Mouse (Mus musculus): ENCODE data around the gene Sult5a1. TPM values are rescaled to one million over a fixed set of nuclear protein-coding genes. Genes with fewer than 3 reads are reported as not detected.
"Not testable (repeated sequence)": the region's sequence is repeated elsewhere in the genome, so short reads cannot be mapped to it uniquely, and the experiment has no call there.

Sult5a1 gene
- 4.6 and 5.2 TPM in 2 replicates for polyA plus RNA-seq (2016; fragmentation: Nextera tagmentation; extraction: Ambion mirVana)

DNA sequence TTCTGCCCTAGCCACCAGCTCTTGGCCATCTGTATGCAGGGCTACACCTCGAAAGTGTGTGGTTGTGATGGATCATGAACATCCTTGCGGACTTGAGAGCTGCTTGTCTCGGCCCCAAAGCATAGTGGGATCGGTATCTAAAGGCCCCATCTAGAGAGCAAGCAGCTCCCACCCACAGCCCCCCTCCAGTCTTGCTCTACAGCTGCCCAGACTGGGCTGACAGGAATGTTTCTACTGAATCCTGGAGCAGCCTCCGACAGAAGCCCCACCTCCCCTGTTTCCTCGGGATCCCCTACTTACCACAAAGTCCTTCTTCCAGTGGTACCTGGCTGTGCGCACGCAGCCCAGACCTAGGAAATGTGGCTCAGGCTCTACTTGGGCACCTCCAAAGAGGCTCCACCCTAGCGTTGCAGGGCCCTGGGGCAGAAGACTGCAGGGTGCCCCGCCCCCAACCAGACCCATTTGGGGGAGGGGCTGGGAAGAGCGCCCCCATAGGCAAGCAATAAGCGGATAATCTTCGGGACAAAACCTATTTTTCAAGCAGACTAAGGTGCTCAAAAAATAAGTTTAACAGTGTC is at the start of gene Sult5a1:
TSS of gene Sult5a1 (minus strand) at position 428 of the 578 bp plus-strand sequence.
- H3K27ac ChIP-seq = peak within 1 kb of the TSS; percentile 81
- 30% methylated on average over 13 of the region's 13 CpGs for WGBS

DNA sequence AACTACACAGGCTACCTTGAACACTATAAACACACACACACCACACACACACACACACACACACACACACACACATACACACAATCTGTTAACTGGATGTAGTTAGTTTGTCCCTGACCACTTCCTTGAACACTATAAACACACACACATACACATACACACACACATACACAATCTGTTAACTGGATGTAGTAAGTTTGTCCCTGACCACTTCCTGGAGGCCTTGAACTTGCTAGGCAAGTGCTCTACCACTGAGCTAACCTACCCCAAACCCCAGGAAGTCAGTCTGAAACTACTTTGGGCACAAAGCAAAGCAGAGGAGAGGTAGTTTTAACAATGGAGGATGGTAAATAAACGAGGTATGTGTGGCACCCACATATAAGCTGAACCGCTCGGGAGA is 45.5 kb upstream of the Sult5a1 start:
- Histone ChIP-seq H3K4me1 (no peaks in the 10 kb centered on the region), H3K27ac (no peak overlapping the region), H3K9me3 (replicated peaks) (no peaks in the 10 kb centered on the region), H3K36me3 (peaks cover 50% of the 10 kb centered on the region), H3K4me3 (no peak overlapping the region), H3K27me3 (ENCODE audit: low read depth, poor library complexity, severe bottlenecking) (no peaks in the 10 kb centered on the region)
- 94% methylated on average over 3 of the region's 3 CpGs for WGBS
- no peak for DNase-seq (ENCODE audit: low spot score)

More for the DNA sequence above, at the start of gene Sult5a1:
- Histone ChIP-seq H3K27me3 (ENCODE audit: low read depth, poor library complexity, severe bottlenecking) (no peaks in the 10 kb centered on the region), H3K4me3 (peak within 1 kb of the TSS; percentile 40), H3K36me3 (no peaks in the 10 kb centered on the region), H3K9me3 (replicated peaks) (no peaks in the 10 kb centered on the region), H3K4me1 (peaks cover 27% of the 10 kb centered on the region)
- DNase-seq (ENCODE audit: low spot score) = no peak

DNA sequence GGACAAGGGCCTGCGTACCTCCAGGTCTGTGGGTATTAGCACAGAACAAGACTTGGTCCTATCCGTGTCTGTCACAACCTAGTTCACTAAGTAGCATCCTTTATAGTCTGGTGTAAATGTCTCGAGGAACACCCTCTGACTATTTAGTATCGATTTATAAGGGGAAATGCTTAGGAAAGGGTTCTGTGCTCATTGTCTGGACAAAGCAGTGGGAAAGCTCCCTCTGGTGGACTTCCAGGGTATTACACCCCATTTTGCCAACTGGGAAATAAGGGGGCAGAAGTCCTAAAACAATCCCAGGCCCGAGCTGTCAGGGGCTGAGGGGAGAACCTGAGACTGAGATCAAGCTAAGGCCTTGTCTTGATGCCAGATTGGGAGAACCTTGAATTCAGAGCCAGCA is 44.2 kb upstream of the Sult5a1 start:
- Histone ChIP-seq H3K9me3 (replicated peaks) (no peaks in the 10 kb centered on the region), H3K36me3 (peaks cover 37% of the 10 kb centered on the region), H3K4me3 (no peak overlapping the region), H3K27me3 (ENCODE audit: low read depth, poor library complexity, severe bottlenecking) (no peaks in the 10 kb centered on the region), H3K4me1 (no peaks in the 10 kb centered on the region), H3K27ac (no peak overlapping the region)
- DNase-seq (ENCODE audit: low spot score) = peak; percentile 87
- 32% methylated on average over 5 of the region's 5 CpGs for WGBS

DNA sequence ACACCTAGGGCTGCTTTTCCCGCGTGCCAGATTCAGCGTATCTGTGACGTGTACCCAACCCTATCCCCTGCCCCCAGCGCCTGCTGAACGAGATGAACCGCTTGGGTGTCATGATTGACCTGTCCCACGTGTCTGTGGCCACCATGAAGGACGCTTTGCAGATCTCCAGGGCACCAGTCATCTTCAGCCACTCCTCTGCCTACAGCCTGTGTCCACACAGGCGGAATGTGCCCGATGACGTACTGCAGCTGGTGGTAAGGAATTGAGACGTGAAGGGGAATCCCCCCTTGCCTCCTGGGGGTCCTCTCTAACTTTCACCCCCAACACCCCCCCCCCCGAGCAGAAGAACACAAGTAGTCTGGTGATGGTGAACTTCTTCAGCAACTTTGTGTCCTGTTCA is 41.7 kb upstream of the Sult5a1 start:
- WGBS = 75% methylated on average over 14 of the region's 14 CpGs
- Histone ChIP-seq H3K27ac (no peak overlapping the region), H3K4me3 (no peak overlapping the region), H3K9me3 (replicated peaks) (no peaks in the 10 kb centered on the region), H3K27me3 (ENCODE audit: low read depth, poor library complexity, severe bottlenecking) (no peaks in the 10 kb centered on the region), H3K36me3 (peaks cover 15% of the 10 kb centered on the region), H3K4me1 (no peaks in the 10 kb centered on the region)
- DNase-seq (ENCODE audit: low spot score) = no peak

GRCm38 (mm10) chr8:123197016-123197415 is 38.9 kb upstream of the Sult5a1 start:
- not testable (repeated sequence) for H3K4me3 ChIP-seq; H3K9me3 ChIP-seq (replicated peaks); H3K27me3 ChIP-seq (ENCODE audit: low read depth, poor library complexity, severe bottlenecking); H3K4me1 ChIP-seq; DNase-seq (ENCODE audit: low spot score); H3K36me3 ChIP-seq; H3K27ac ChIP-seq
- 74% methylated on average over 5 of the region's 5 CpGs for WGBS

DNA sequence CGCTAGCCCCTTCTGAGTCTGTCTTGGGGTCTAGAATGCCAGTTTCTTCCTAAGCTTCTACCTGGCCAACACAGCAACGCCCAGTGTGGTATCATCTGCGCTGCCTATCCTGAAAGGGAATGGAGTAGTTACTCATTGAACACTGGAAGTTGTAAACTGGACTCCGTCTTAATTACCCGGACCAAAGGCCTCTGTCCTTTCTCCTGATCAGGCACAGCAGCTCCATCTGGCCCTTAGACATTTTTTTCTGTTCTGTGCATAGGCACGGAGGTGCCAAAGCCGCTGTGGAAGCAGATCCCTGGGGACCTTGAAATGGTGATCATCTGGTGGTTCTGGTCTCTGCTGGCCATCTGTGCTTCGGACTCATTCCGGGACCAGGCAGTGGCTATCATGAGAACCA is 35.7 kb upstream of the Sult5a1 start:
- no peaks in the 10 kb centered on the region for H3K27me3 ChIP-seq (ENCODE audit: low read depth, poor library complexity, severe bottlenecking)
- DNase-seq (ENCODE audit: low spot score) = no peak
- 88% methylated on average over 9 of the region's 9 CpGs for WGBS
- no peak overlapping the region for H3K27ac ChIP-seq
- H3K4me3 ChIP-seq = no peak overlapping the region
- H3K36me3 ChIP-seq = no peaks in the 10 kb centered on the region
- no peaks in the 10 kb centered on the region for H3K9me3 ChIP-seq (replicated peaks)
- H3K4me1 ChIP-seq = peaks cover 11% of the 10 kb centered on the region

GRCm38 (mm10) chr8:123191908-123192307 is 33.8 kb upstream of the Sult5a1 start:
- Histone ChIP-seq H3K27me3 (ENCODE audit: low read depth, poor library complexity, severe bottlenecking) (no peaks in the 10 kb centered on the region), H3K9me3 (replicated peaks) (no peaks in the 10 kb centered on the region), H3K4me3 (no peak overlapping the region), H3K4me1 (peaks cover 28% of the 10 kb centered on the region), H3K27ac (no peak overlapping the region), H3K36me3 (no peaks in the 10 kb centered on the region)
- WGBS = 59% methylated on average over 8 of the region's 8 CpGs
- DNase-seq (ENCODE audit: low spot score) = no peak

- no peaks in the 10 kb centered on the region for H3K9me3 ChIP-seq (replicated peaks)
- H3K36me3 ChIP-seq = no peaks in the 10 kb centered on the region
- H3K4me3 ChIP-seq = no peak overlapping the region
- WGBS = 2% methylated on average over 9 of the region's 9 CpGs
- no peaks in the 10 kb centered on the region for H3K27me3 ChIP-seq (ENCODE audit: low read depth, poor library complexity, severe bottlenecking)
- no peak overlapping the region; the same call in 1 of the 2 replicates for H3K27ac ChIP-seq
- DNase-seq (ENCODE audit: low spot score) = peak; percentile 80
- peaks cover 41% of the 10 kb centered on the region for H3K4me1 ChIP-seq
Observed at GRCm38 (mm10) chr8:123190678-123191077, 32.6 kb upstream of the Sult5a1 start.

DNA sequence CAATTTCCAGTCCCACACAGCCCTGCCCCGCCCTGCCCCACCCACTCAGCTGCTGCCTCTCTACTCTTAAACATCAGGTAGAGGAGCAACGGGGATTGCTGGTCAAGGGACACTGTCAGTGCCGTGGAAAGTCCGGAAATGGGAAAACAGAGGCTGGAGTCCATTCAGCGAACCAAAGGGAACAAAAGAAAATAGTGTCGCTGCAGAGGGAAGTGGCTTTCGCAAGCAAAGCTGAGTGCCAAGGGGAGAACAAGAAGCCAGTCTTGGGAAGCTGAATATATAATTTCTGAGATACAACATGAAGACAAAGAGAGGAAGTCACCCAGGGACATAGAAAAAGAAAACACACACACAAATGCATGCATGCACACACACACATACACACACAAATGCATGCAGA is 30.7 kb upstream of the Sult5a1 start:
- no peak overlapping the region for H3K27ac ChIP-seq
- H3K4me3 ChIP-seq = no peak overlapping the region
- no peaks in the 10 kb centered on the region for H3K9me3 ChIP-seq (replicated peaks)
- no peaks in the 10 kb centered on the region for H3K27me3 ChIP-seq (ENCODE audit: low read depth, poor library complexity, severe bottlenecking)
- WGBS = 84% methylated on average over 7 of the region's 7 CpGs
- no peaks in the 10 kb centered on the region for H3K36me3 ChIP-seq
- peaks cover 53% of the 10 kb centered on the region for H3K4me1 ChIP-seq
- DNase-seq (ENCODE audit: low spot score) = no peak

GRCm38 (mm10) chr8:123188006-123188405 is 29.9 kb upstream of the Sult5a1 start:
- H3K9me3 ChIP-seq (replicated peaks) = no peaks in the 10 kb centered on the region
- WGBS = 93% methylated on average over 2 of the region's 2 CpGs
- H3K4me1 ChIP-seq = peaks cover 53% of the 10 kb centered on the region
- H3K27ac ChIP-seq = peak overlapping the region; percentile 4; the same call in 1 of the 2 replicates
- no peak overlapping the region for H3K4me3 ChIP-seq
- H3K27me3 ChIP-seq (ENCODE audit: low read depth, poor library complexity, severe bottlenecking) = no peaks in the 10 kb centered on the region
- H3K36me3 ChIP-seq = no peaks in the 10 kb centered on the region
- DNase-seq (ENCODE audit: low spot score) = no peak

DNA sequence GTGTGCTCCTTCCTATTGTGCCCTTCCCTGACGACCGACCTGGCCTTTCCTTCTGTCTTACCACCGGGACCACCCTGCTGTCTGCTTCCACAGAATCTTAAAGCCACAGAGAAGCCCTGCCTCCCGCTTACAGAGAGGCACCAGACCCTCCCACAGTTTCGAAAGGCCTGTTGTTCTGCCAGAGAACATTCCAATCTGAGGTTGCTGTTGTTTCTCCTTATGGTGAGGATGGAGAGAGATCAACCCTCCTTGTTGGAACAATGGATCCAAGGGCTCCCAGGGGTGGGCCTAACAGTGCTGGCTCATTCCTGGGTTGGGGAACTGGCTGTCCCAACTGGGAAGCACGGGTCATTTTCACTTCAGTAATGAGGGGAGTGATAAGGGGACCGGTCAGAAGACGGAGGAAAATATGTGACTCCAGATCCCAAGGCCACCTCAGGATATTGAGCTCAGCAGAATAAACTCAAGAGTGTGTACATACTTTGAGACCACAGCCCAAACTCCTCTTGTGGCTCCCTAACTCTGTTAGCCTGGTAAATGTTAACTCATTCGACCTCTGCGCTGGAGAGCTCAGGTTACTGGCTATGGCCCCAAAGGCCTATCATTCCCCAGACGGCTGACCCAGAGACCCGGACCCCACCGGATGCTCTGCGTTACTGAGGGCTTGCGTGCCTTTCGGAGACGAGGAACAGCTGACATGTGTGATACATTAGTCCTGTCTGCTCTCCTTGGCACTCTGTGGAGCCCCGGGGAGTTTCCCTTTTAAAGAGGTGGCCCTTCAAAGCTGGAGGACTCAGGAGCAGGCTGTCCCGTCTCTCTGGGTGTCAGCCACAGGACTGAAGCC is 27.7 kb upstream of the Sult5a1 start, which contains the start of gene Dpep1:
TSS of gene Dpep1 (plus strand) at position 677 of the 844 bp plus-strand sequence.
- H3K4me3 ChIP-seq = peak within 1 kb of the TSS; percentile 17
- peaks cover 57% of the 10 kb centered on the region for H3K4me1 ChIP-seq
- peak; percentile 73 for DNase-seq (ENCODE audit: low spot score)
- 18% methylated on average over 19 of the region's 19 CpGs for WGBS
- H3K27me3 ChIP-seq (ENCODE audit: low read depth, poor library complexity, severe bottlenecking) = no peaks in the 10 kb centered on the region
- no peaks in the 10 kb centered on the region for H3K9me3 ChIP-seq (replicated peaks)
- no peaks in the 10 kb centered on the region for H3K36me3 ChIP-seq
- peak within 1 kb of the TSS; percentile 87 for H3K27ac ChIP-seq

DNA sequence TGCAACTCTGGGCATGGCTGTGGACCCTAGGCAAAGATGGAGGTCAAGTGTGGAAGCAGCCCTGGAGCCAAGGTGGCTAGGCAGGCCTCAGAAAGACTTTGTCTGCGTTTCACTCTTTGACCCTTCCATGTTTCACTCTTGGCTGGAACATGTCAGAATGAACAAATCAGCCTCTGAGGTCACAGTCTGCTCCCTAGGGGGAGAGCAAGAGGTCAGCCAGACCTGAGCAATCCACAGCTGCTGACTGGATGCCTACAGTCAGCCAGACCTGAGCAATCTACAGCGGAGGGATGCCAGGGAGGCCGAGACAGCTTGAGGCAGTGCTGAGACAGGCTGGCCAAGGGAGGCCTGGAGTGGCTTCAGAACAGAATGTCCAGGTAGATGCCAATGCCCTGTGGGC is 23.3 kb upstream of the Sult5a1 start:
- peak; percentile 56 for DNase-seq (ENCODE audit: low spot score)
- Histone ChIP-seq H3K9me3 (replicated peaks) (peaks cover 13% of the 10 kb centered on the region), H3K36me3 (peaks cover 5% of the 10 kb centered on the region; the same call in 1 of the 2 replicates), H3K27me3 (ENCODE audit: low read depth, poor library complexity, severe bottlenecking) (no peaks in the 10 kb centered on the region), H3K27ac (peak overlapping the region; percentile 53), H3K4me3 (no peak overlapping the region), H3K4me1 (peaks cover 27% of the 10 kb centered on the region)
- WGBS = 61% methylated on average over 3 of the region's 3 CpGs

GRCm38 (mm10) chr8:123156070-123156773 is 1.9 kb downstream of the Sult5a1 start:
- WGBS = 80% methylated on average over 9 of the region's 9 CpGs
- Histone ChIP-seq H3K27me3 (ENCODE audit: low read depth, poor library complexity, severe bottlenecking) (no peaks in the 10 kb centered on the region), H3K4me1 (peaks cover 27% of the 10 kb centered on the region), H3K4me3 (no peak overlapping the region), H3K27ac (no peak overlapping the region), H3K9me3 (replicated peaks) (no peaks in the 10 kb centered on the region), H3K36me3 (no peaks in the 10 kb centered on the region)
- DNase-seq (ENCODE audit: low spot score) = no peak

Measured in limb, embryonic 10.5 days (tissue).